Mouse (Mus musculus) heart, postnatal 36 days (tissue): ENCODE measurements around the gene Chrna1. TPM values are rescaled to one million over a fixed set of nuclear protein-coding genes. Genes with fewer than 3 reads are reported as not detected.
A peak's percentile ranks its signal among the peaks of the same experiment; 100 is the strongest.

Experiments used
- DNase-seq, 2 experiments: peaks; one replicate each; pipeline ENCODE4 v3.0.0; 2021 to 2022
- intact Hi-C: fragments of 180-260 bp; cut with DNase I; formaldehyde crosslinking; loops from one replicate; pipeline ENCODE4 v1.15.1; 2025
- total RNA-seq, 2 experiments: library from RNA; stranded (reverse); gene quantifications; 2 replicates each; pipeline ENCODE4 v1.2.3; 2021

Gene Chrna1
- total RNA-seq, 2 experiments from 2014 or later, result not detected

- peak; percentile 73 to 77 for DNase-seq
- intact Hi-C loops, result no loop called here
Measured at GRCm38 (mm10) chr2:73592231-73593100, 12.3 kb upstream of the Chrna1 start.

GRCm38 (mm10) chr2:73591246-73591645 lies 11.1 kb upstream of the Chrna1 start:
- intact Hi-C loops, result no loop called here
- DNase-seq, result no peak

- intact Hi-C loops, result no loop called here
Measured at GRCm38 (mm10) chr2:73590106-73590505, 10.0 kb upstream of the Chrna1 start.

GRCm38 (mm10) chr2:73588951-73589350 lies 8.8 kb upstream of the Chrna1 start:
- no peak for DNase-seq
- intact Hi-C loops, result loop anchor here (5.0 to 10.0 kb wide), 2 partner anchors 63 to 296 kb away; no protein-coding TSS in a partner anchor

More at GRCm38 (mm10) chr2:73590106-73590505, 10.0 kb upstream of the Chrna1 start:
- no peak for DNase-seq

- intact Hi-C loops, result loop anchor here (5.0 to 10.0 kb wide), 2 partner anchors 65 to 298 kb away; no protein-coding TSS in a partner anchor
- no peak for DNase-seq
Measured at GRCm38 (mm10) chr2:73587109-73587506, 7.0 kb upstream of the Chrna1 start.

- intact Hi-C loops, result loop anchor here (5.0 to 10.0 kb wide), 2 partner anchors 66 to 298 kb away; no protein-coding TSS in a partner anchor
- peak in 1 of 2 experiments; percentile 25 for DNase-seq
Measured at GRCm38 (mm10) chr2:73586392-73587108, 6.4 kb upstream of the Chrna1 start.

- intact Hi-C loops, result loop anchor here (5.0 to 10.0 kb wide), 2 partner anchors 67 to 299 kb away; no protein-coding TSS in a partner anchor
- peak in 1 of 2 experiments; percentile 40 for DNase-seq
Measured at GRCm38 (mm10) chr2:73585347-73585831, 5.3 kb upstream of the Chrna1 start.

GRCm38 (mm10) chr2:73584645-73585346 lies 4.7 kb upstream of the Chrna1 start:
- intact Hi-C loops, result loop anchor here (5.0 to 10.0 kb wide), 5 partner anchors 68 to 1088 kb away; no protein-coding TSS in a partner anchor
- peak; percentile 79 to 80 for DNase-seq

GRCm38 (mm10) chr2:73580720-73581119 lies 582 bp upstream of the Chrna1 start:
- intact Hi-C loops, result loop anchor here (5.0 to 10.0 kb wide), 4 partner anchors 167 to 1092 kb away; no protein-coding TSS in a partner anchor

GRCm38 (mm10) chr2:73579168-73579567 lies 970 bp downstream of the Chrna1 start:
- DNase-seq, result no peak
- intact Hi-C loops, result no loop called here

More at GRCm38 (mm10) chr2:73580720-73581119, 582 bp upstream of the Chrna1 start:
- no peak for DNase-seq

- DNase-seq, result no peak
- intact Hi-C loops, result no loop called here
Measured at GRCm38 (mm10) chr2:73574418-73574817, 5.7 kb downstream of the Chrna1 start.

GRCm38 (mm10) chr2:73573556-73573955 lies 6.6 kb downstream of the Chrna1 start:
- intact Hi-C loops, result no loop called here
- no peak for DNase-seq

GRCm38 (mm10) chr2:73572539-73573372 lies 7.4 kb downstream of the Chrna1 start:
- intact Hi-C loops, result no loop called here
- peak; percentile 60 to 72 for DNase-seq

GRCm38 (mm10) chr2:73571901-73572300 lies 8.2 kb downstream of the Chrna1 start:
- DNase-seq, result no peak
- intact Hi-C loops, result no loop called here

- intact Hi-C loops, result no loop called here
Measured at GRCm38 (mm10) chr2:73571304-73571703, 8.8 kb downstream of the Chrna1 start.

GRCm38 (mm10) chr2:73566989-73567605 lies 13.0 kb downstream of the Chrna1 start:
- peak; percentile 47 to 59 for DNase-seq
- intact Hi-C loops, result no loop called here

More at GRCm38 (mm10) chr2:73571304-73571703, 8.8 kb downstream of the Chrna1 start:
- DNase-seq, result no peak

GRCm38 (mm10) chr2:73566162-73566561 lies 14.0 kb downstream of the Chrna1 start:
- intact Hi-C loops, result no loop called here
- DNase-seq, result peak in 1 of 2 experiments; percentile 26

GRCm38 (mm10) chr2:73563690-73564089 lies 16.4 kb downstream of the Chrna1 start:
- intact Hi-C loops, result no loop called here
- no peak for DNase-seq

GRCm38 (mm10) chr2:73562656-73563055 lies 17.5 kb downstream of the Chrna1 start:
- intact Hi-C loops, result no loop called here
- DNase-seq, result no peak
